Mouse (Mus musculus) brain, embryonic 14.5 days (tissue): ENCODE results near the gene Col8a2.

Source experiments
- CTCF ChIP-seq: fragments of 200-500 bp; IDR thresholded peaks from 2 replicates; pipeline ENCODE4 v1.5.1; 2012; ENCODE audit warnings: inconsistent platforms, mild to moderate bottlenecking, moderate library complexity, borderline replicate concordance; ENCODE audit not compliant: insufficient read depth, insufficient read length; ENCODE audit errors: extremely low read depth
- POLR2A ChIP-seq: fragments of 200-500 bp; IDR thresholded peaks from 2 replicates; pipeline ENCODE4 v1.6.1; 2012; ENCODE audit warnings: mild to moderate bottlenecking, inconsistent platforms, borderline replicate concordance; ENCODE audit not compliant: poor library complexity, insufficient read depth, insufficient read length, severe bottlenecking; ENCODE audit errors: extremely low read depth

DNA sequence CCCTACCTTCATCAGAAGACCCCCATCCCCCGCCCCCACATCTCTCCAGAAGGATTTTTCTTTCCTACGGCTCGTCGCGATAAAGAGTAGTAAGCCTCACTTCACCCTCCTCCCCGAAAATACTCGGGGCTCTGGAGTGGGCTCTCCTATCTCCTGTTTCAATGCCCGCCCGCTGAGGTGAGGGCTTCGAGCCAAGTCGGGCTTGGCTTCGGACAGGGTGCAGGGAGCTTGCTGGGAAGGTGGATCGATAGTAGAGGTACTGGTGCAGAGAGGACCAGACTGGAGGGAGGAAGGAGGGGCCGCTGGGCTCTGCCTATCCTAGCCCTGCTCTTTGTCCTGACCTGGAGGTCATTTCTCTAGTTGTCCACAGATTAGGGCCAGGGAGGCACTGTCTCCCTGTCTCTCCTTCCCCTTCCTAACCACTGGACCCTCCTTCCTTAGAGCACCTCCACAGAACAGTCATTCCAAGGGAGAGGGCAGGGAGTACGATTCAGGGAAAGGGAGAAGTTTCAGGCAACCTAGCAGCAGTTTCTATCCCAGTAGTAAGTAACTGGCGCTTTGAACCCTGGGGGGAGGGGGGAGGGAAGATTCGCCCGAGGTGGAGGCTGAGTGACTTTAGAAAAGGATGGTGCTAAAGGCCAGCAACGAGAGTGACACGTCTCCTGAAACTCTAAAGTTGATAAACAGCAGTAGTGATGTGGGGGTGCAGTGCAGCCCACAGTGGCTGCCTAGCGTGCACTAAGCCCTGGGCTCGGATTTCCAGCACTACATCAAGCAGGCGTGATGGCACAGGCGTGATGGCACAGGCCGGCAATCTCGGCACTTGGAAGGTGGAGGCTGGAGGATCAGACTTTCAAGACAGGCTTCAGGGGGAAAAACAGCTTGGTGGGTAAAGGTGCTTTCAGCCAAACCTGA is 29.4 kb upstream of the Col8a2 start:
- no peak for TF ChIP-seq CTCF
- TF ChIP-seq POLR2A: no peak
